In genomic region chr16:35542421-35542780, GRCm38 (mm10) we compare ENCODE assay signal across 9 mouse cellular contexts. TPM values are rescaled to one million over a fixed set of nuclear protein-coding genes. Genes with fewer than 3 reads are reported as not detected.
DNase-seq lines count a peak whose midpoint lies in the region; ATAC-seq and TF ChIP-seq lines count a peak whose summit lies in the region.
"Had no signal": no experiment of that assay in that cellular context is flagged by ENCODE, and none has a peak within 500 bp of the region (broad histone marks: within the 10 kb centered on the region; RNA-seq: fewer than 3 reads in every experiment).

No protein-coding gene starts in this region.

- peak; percentile 30 to 36 for DNase-seq in kidney, postnatal 4 days
- DNase-seq in kidney, postnatal 25 days, result no peak
- no peak for DNase-seq in forebrain, embryonic 10.5 days (ENCODE audit: extremely low spot score, low spot score)
- DNase-seq in natural killer cell, adult 2 months (ENCODE audit: low spot score in 2 of 2), result no peak
- DNase-seq in embryo, embryonic 10.5 days (ENCODE audit: low spot score), result no peak
- no peak for DNase-seq in spleen, postnatal 10 days (ENCODE audit: low spot score in 2 of 2)

- H3K27ac ChIP-seq in forebrain, embryonic 10.5 days, result peak overlapping the region; percentile 97
- H3K27ac ChIP-seq in intestine, postnatal 0 days (ENCODE audit: low read depth, low read length), result no peak overlapping the region
- H3K27ac ChIP-seq in neural tube, embryonic 15.5 days (replicated peaks), result no peak overlapping the region

- ATAC-seq in intestine, postnatal 0 days, result no peak
- ATAC-seq in neural tube, embryonic 15.5 days (ENCODE audit: low FRiP score), result 0 out of 2 replicates have a peak, but pooled peaks have one; percentile 10

- peak overlapping the region; percentile 88 for H3K4me2 ChIP-seq in intestine, postnatal 0 days (replicated peaks; ENCODE audit: low read depth)
- peak overlapping the region; percentile 98 for H3K4me2 ChIP-seq in neural tube, embryonic 15.5 days

- H3K9me3 ChIP-seq in forebrain, embryonic 10.5 days, result no peaks in the 10 kb centered on the region; the same call in 1 of the 2 replicates
- no peaks in the 10 kb centered on the region for H3K9me3 ChIP-seq in intestine, postnatal 0 days (ENCODE audit: control insufficient read depth)
- H3K9me3 ChIP-seq in neural tube, embryonic 15.5 days (replicated peaks), result no peaks in the 10 kb centered on the region

- peaks cover 38% of the 10 kb centered on the region for H3K36me3 ChIP-seq in forebrain, embryonic 10.5 days (replicated peaks)
- no peaks in the 10 kb centered on the region for H3K36me3 ChIP-seq in intestine, postnatal 0 days (ENCODE audit: control insufficient read depth, insufficient read depth)
- H3K36me3 ChIP-seq in neural tube, embryonic 15.5 days, result no peaks in the 10 kb centered on the region

- peak overlapping the region; percentile 86 for H3K4me3 ChIP-seq in forebrain, embryonic 10.5 days
- peak overlapping the region; percentile 53 for H3K4me3 ChIP-seq in intestine, postnatal 0 days (ENCODE audit: low read depth, low read length)
- H3K4me3 ChIP-seq in neural tube, embryonic 15.5 days (replicated peaks), result peak overlapping the region; percentile 71
- H3K4me3 ChIP-seq: myocyte had no signal

- no peak for TF ChIP-seq CTCF in intestine, postnatal 0 days (IDR thresholded peaks at IDR 0.05; ENCODE audit: low read depth)

- WGBS in forebrain, embryonic 10.5 days, result under 1% methylated on average over 27 of the region's 27 CpGs
- WGBS in intestine, postnatal 0 days, result 4% methylated on average over 27 of the region's 27 CpGs
- 1% methylated on average over 27 of the region's 27 CpGs for WGBS in neural tube, embryonic 15.5 days

- peaks cover 68% of the 10 kb centered on the region for H3K27me3 ChIP-seq in forebrain, embryonic 10.5 days (ENCODE audit: poor library complexity, severe bottlenecking)
- H3K27me3 ChIP-seq in intestine, postnatal 0 days (replicated peaks; ENCODE audit: control insufficient read depth, insufficient read depth, low read length), result peaks cover 64% of the 10 kb centered on the region
- H3K27me3 ChIP-seq in neural tube, embryonic 15.5 days (replicated peaks), result peaks cover 9% of the 10 kb centered on the region; the same call in 1 of the 2 replicates

- peaks cover 51% of the 10 kb centered on the region for H3K4me1 ChIP-seq in forebrain, embryonic 10.5 days
- H3K4me1 ChIP-seq in intestine, postnatal 0 days (replicated peaks; ENCODE audit: control insufficient read depth, insufficient read depth, low read length), result 0 out of 2 replicates have a peak, but pooled peaks cover 3% of the 10 kb centered on the region
- peaks cover 33% of the 10 kb centered on the region for H3K4me1 ChIP-seq in neural tube, embryonic 15.5 days

- no peak overlapping the region for H3K9ac ChIP-seq in intestine, postnatal 0 days (ENCODE audit: low read depth, low read length)
- peak overlapping the region; percentile 65 for H3K9ac ChIP-seq in neural tube, embryonic 15.5 days (replicated peaks)

RNA-seq across cellular contexts. Expression of gene Sema5b, which starts 1.5 kb away (rescaled TPM):
- polyA plus RNA-seq in forebrain, embryonic 10.5 days (2016; fragmentation: Nextera tagmentation; extraction: Ambion mirVana), result 35.7 and 37.5 TPM in 2 replicates
- 0.90 and 0.99 TPM in 2 replicates for polyA plus RNA-seq in intestine, postnatal 0 days (2015; fragmentation: Nextera tagmentation; extraction: Ambion mirVana)
- 16.9 and 17.2 TPM in 2 replicates for polyA plus RNA-seq in neural tube, embryonic 15.5 days (2015; fragmentation: Nextera tagmentation; extraction: Ambion mirVana)
- polyA plus RNA-seq: myocyte had no signal

RNA-seq across cellular contexts. Expression of gene Pdia5, which starts 51.7 kb away (rescaled TPM):
- polyA plus RNA-seq in forebrain, embryonic 10.5 days (2016; fragmentation: Nextera tagmentation; extraction: Ambion mirVana), result 19.1 and 22.7 TPM in 2 replicates
- 19.6 and 24.4 TPM in 2 replicates for polyA plus RNA-seq in intestine, postnatal 0 days (2015; fragmentation: Nextera tagmentation; extraction: Ambion mirVana)
- 15.2 and 19.6 TPM in 2 replicates for polyA plus RNA-seq in neural tube, embryonic 15.5 days (2015; fragmentation: Nextera tagmentation; extraction: Ambion mirVana)

Comparison
In these comparisons a context has a peak if more than half of its experiments do, and no peak if none do; other contexts are left out.
1. DNase-seq: peak in kidney, postnatal 4 days (2 of 2); none in kidney, postnatal 25 days (0 of 2), forebrain, embryonic 10.5 days (single experiment), natural killer cell, adult 2 months (0 of 2), embryo, embryonic 10.5 days (single experiment) and spleen, postnatal 10 days (0 of 2).
2. Peak in every context shown above with its lines, with median percentiles within 50 percentile points of each other: H3K4me3 ChIP-seq.